Mouse (Mus musculus): ENCODE data around the gene B3gnt6. TPM values are rescaled to one million over a fixed set of nuclear protein-coding genes. Genes with fewer than 3 reads are reported as not detected.
"Not testable (repeated sequence)": the region's sequence is repeated elsewhere in the genome, so short reads cannot be mapped to it uniquely, and the experiment has no call there.

Gene B3gnt6
- polyA plus RNA-seq, 1 experiment from 2014 or later, result 0.06 TPM

- 53% methylated on average over 3 of the region's 3 CpGs for WGBS
- H3K27ac ChIP-seq (replicated peaks), result no peak overlapping the region
- peaks cover 42% of the 10 kb centered on the region for H3K4me1 ChIP-seq
- H3K36me3 ChIP-seq, result no peaks in the 10 kb centered on the region
- no peaks in the 10 kb centered on the region for H3K9me3 ChIP-seq (replicated peaks)
- peaks cover 64% of the 10 kb centered on the region for H3K27me3 ChIP-seq (ENCODE audit: low read depth, poor library complexity, severe bottlenecking)
- no peak overlapping the region for H3K4me3 ChIP-seq
- no peak for DNase-seq (ENCODE audit: low spot score)
Measured at GRCm38 (mm10) chr7:98189745-98190144, 9.5 kb downstream of the B3gnt6 start.

GRCm38 (mm10) chr7:98188680-98189079 is 10.6 kb downstream of the B3gnt6 start:
- H3K27me3 ChIP-seq (ENCODE audit: low read depth, poor library complexity, severe bottlenecking), result peaks cover 53% of the 10 kb centered on the region
- no peaks in the 10 kb centered on the region for H3K36me3 ChIP-seq
- H3K4me1 ChIP-seq, result peaks cover 33% of the 10 kb centered on the region
- 78% methylated on average over 2 of the region's 2 CpGs for WGBS
- DNase-seq (ENCODE audit: low spot score), result no peak
- H3K27ac ChIP-seq (replicated peaks), result no peak overlapping the region
- no peaks in the 10 kb centered on the region for H3K9me3 ChIP-seq (replicated peaks)
- H3K4me3 ChIP-seq, result no peak overlapping the region

GRCm38 (mm10) chr7:98188238-98188637 is 11.0 kb downstream of the B3gnt6 start:
- Histone ChIP-seq H3K4me3 (no peak overlapping the region), H3K27ac (replicated peaks) (no peak overlapping the region), H3K9me3 (replicated peaks) (no peaks in the 10 kb centered on the region), H3K27me3 (ENCODE audit: low read depth, poor library complexity, severe bottlenecking) (peaks cover 49% of the 10 kb centered on the region), H3K36me3 (no peaks in the 10 kb centered on the region), H3K4me1 (peaks cover 29% of the 10 kb centered on the region)
- 95% methylated on average over 2 of the region's 2 CpGs for WGBS
- DNase-seq (ENCODE audit: low spot score), result no peak

GRCm38 (mm10) chr7:98187332-98187731 is 11.9 kb downstream of the B3gnt6 start:
- peaks cover 25% of the 10 kb centered on the region for H3K4me1 ChIP-seq
- H3K27ac ChIP-seq (replicated peaks); H3K4me3 ChIP-seq; H3K9me3 ChIP-seq (replicated peaks); H3K36me3 ChIP-seq; DNase-seq (ENCODE audit: low spot score): not testable (repeated sequence)
- peaks cover 40% of the 10 kb centered on the region for H3K27me3 ChIP-seq (ENCODE audit: low read depth, poor library complexity, severe bottlenecking)
- WGBS, result 88% methylated on average over 3 of the region's 3 CpGs

- Histone ChIP-seq H3K9me3 (replicated peaks) (no peaks in the 10 kb centered on the region), H3K4me3 (no peak overlapping the region), H3K27ac (replicated peaks) (no peak overlapping the region), H3K36me3 (no peaks in the 10 kb centered on the region), H3K4me1 (peaks cover 25% of the 10 kb centered on the region), H3K27me3 (ENCODE audit: low read depth, poor library complexity, severe bottlenecking) (peaks cover 33% of the 10 kb centered on the region)
- no peak for DNase-seq (ENCODE audit: low spot score)
- 64% methylated on average over 8 of the region's 8 CpGs for WGBS
Measured at GRCm38 (mm10) chr7:98186637-98187036, 12.6 kb downstream of the B3gnt6 start.

GRCm38 (mm10) chr7:98185326-98185725 is 14.0 kb downstream of the B3gnt6 start:
- Histone ChIP-seq H3K4me3 (no peak overlapping the region), H3K27me3 (ENCODE audit: low read depth, poor library complexity, severe bottlenecking) (peaks cover 25% of the 10 kb centered on the region), H3K36me3 (no peaks in the 10 kb centered on the region), H3K27ac (replicated peaks) (no peak overlapping the region), H3K4me1 (peaks cover 25% of the 10 kb centered on the region), H3K9me3 (replicated peaks) (no peaks in the 10 kb centered on the region)
- no peak for DNase-seq (ENCODE audit: low spot score)
- WGBS, result 86% methylated on average over 6 of the region's 6 CpGs

GRCm38 (mm10) chr7:98178560-98179231 is 20.6 kb downstream of the B3gnt6 start:
- Histone ChIP-seq H3K36me3 (no peaks in the 10 kb centered on the region), H3K9me3 (replicated peaks) (no peaks in the 10 kb centered on the region), H3K4me3 (peak overlapping the region; percentile 84), H3K4me1 (peaks cover 20% of the 10 kb centered on the region), H3K27ac (replicated peaks) (peak overlapping the region; percentile 83), H3K27me3 (ENCODE audit: low read depth, poor library complexity, severe bottlenecking) (peaks cover 37% of the 10 kb centered on the region)
- DNase-seq (ENCODE audit: low spot score), result no peak
- WGBS, result 92% methylated on average over 5 of the region's 5 CpGs

GRCm38 (mm10) chr7:98177929-98178559 is 21.2 kb downstream of the B3gnt6 start, which contains the start of gene Capn5:
TSS of gene Capn5 (minus strand) at chr7:98178274.
- 2% methylated on average over 41 of the region's 44 CpGs for WGBS
- peak within 1 kb of the TSS; percentile 84 for H3K4me3 ChIP-seq
- peaks cover 20% of the 10 kb centered on the region for H3K4me1 ChIP-seq
- no peaks in the 10 kb centered on the region for H3K36me3 ChIP-seq
- peak within 1 kb of the TSS; percentile 83 for H3K27ac ChIP-seq (replicated peaks)
- H3K9me3 ChIP-seq (replicated peaks), result no peaks in the 10 kb centered on the region
- peak; percentile 84 for DNase-seq (ENCODE audit: low spot score)
- H3K27me3 ChIP-seq (ENCODE audit: low read depth, poor library complexity, severe bottlenecking), result peaks cover 37% of the 10 kb centered on the region

- Histone ChIP-seq H3K27ac (replicated peaks) (peak overlapping the region; percentile 83), H3K27me3 (ENCODE audit: low read depth, poor library complexity, severe bottlenecking) (peaks cover 37% of the 10 kb centered on the region), H3K4me3 (peak overlapping the region; percentile 84), H3K4me1 (peaks cover 20% of the 10 kb centered on the region), H3K9me3 (replicated peaks) (no peaks in the 10 kb centered on the region), H3K36me3 (no peaks in the 10 kb centered on the region)
- no peak for DNase-seq (ENCODE audit: low spot score)
- WGBS, result 7% methylated on average over 9 of the region's 9 CpGs
Measured at GRCm38 (mm10) chr7:98177566-98177928, 21.7 kb downstream of the B3gnt6 start.

- H3K9me3 ChIP-seq (replicated peaks), result no peaks in the 10 kb centered on the region
- no peaks in the 10 kb centered on the region for H3K36me3 ChIP-seq
- peaks cover 37% of the 10 kb centered on the region for H3K27me3 ChIP-seq (ENCODE audit: low read depth, poor library complexity, severe bottlenecking)
- WGBS, result 53% methylated on average over 2 of the region's 2 CpGs
- DNase-seq (ENCODE audit: low spot score), result no peak
- peak overlapping the region; percentile 84 for H3K4me3 ChIP-seq
- peak overlapping the region; percentile 52; the same call in 1 of the 2 replicates for H3K27ac ChIP-seq (replicated peaks)
- peaks cover 20% of the 10 kb centered on the region for H3K4me1 ChIP-seq
Measured at GRCm38 (mm10) chr7:98177071-98177485, 22.2 kb downstream of the B3gnt6 start.

- no peaks in the 10 kb centered on the region for H3K36me3 ChIP-seq
- 0 out of 2 replicates have a peak overlapping the region, but pooled peaks have one; percentile 52 for H3K27ac ChIP-seq (replicated peaks)
- 69% methylated on average over 8 of the region's 8 CpGs for WGBS
- H3K27me3 ChIP-seq (ENCODE audit: low read depth, poor library complexity, severe bottlenecking), result peaks cover 37% of the 10 kb centered on the region
- no peaks in the 10 kb centered on the region for H3K9me3 ChIP-seq (replicated peaks)
- peaks cover 25% of the 10 kb centered on the region for H3K4me1 ChIP-seq
- H3K4me3 ChIP-seq, result peak overlapping the region; percentile 84; the same call in 1 of the 2 replicates
- no peak for DNase-seq (ENCODE audit: low spot score)
Measured at GRCm38 (mm10) chr7:98176322-98177070, 22.8 kb downstream of the B3gnt6 start.

GRCm38 (mm10) chr7:98174883-98175755 is 24.2 kb downstream of the B3gnt6 start:
- 80% methylated on average over 4 of the region's 4 CpGs for WGBS
- Histone ChIP-seq H3K9me3 (replicated peaks) (no peaks in the 10 kb centered on the region), H3K4me1 (peaks cover 36% of the 10 kb centered on the region), H3K27ac (replicated peaks) (peak overlapping the region; percentile 50; the same call in 1 of the 2 replicates), H3K27me3 (ENCODE audit: low read depth, poor library complexity, severe bottlenecking) (peaks cover 34% of the 10 kb centered on the region), H3K36me3 (no peaks in the 10 kb centered on the region), H3K4me3 (no peak overlapping the region)
- no peak for DNase-seq (ENCODE audit: low spot score)
